Mouse (Mus musculus) MEL (cell line): Measurements from ENCODE around the gene Mogat2. TPM values are rescaled to one million over a fixed set of nuclear protein-coding genes. Genes with fewer than 3 reads are reported as not detected.

ENCODE experiments used
- DNase-seq: peaks from one replicate; pipeline ENCODE4 v3.0.0; 2011; ENCODE audit warnings: low read depth, low spot score
- H3K27ac ChIP-seq: 2 replicates; pipeline ENCODE4 v1.5.1; 2012; ENCODE audit warnings: low read depth, mild to moderate bottlenecking, control low read depth, low read length, moderate library complexity; ENCODE audit not compliant: control insufficient read depth
- H3K27me3 ChIP-seq, 2 experiments: fragments of 150-350 bp in 1 of 2; sonication (generic) in 1 of 2; 2 replicates each; pipeline ENCODE4 v1.6.1; 2012; ENCODE audit warnings: low read length in 2 of 2, mild to moderate bottlenecking in 2 of 2, improper control_type of control experiment in 1 of 2, moderate library complexity in 1 of 2; ENCODE audit not compliant: insufficient read depth in 2 of 2, control insufficient read depth in 1 of 2
- H3K36me3 ChIP-seq, 2 experiments: 2 replicates each; pipeline ENCODE4 v1.6.1; 2012 to 2014; ENCODE audit warnings: low read length in 2 of 2, improper control_type of control experiment in 1 of 2, inconsistent platforms in 1 of 2, mild to moderate bottlenecking in 1 of 2; ENCODE audit not compliant: insufficient read depth in 2 of 2, control insufficient read depth in 1 of 2
- H3K4me1 ChIP-seq, 2 experiments: fragments of 150-350 bp in 1 of 2; sonication (generic) in 1 of 2; 2 replicates each; pipeline ENCODE4 v1.6.1; 2012; ENCODE audit warnings: low read length in 2 of 2, improper control_type of control experiment in 1 of 2, mild to moderate bottlenecking in 1 of 2; ENCODE audit not compliant: insufficient read depth in 2 of 2, control insufficient read depth in 1 of 2
- H3K4me3 ChIP-seq, 2 experiments: fragments of 150-350 bp in 1 of 2; sonication (generic) in 1 of 2; 2 replicates each; pipeline ENCODE4 v1.5.1; 2012; ENCODE audit warnings: low read depth in 2 of 2, low read length in 2 of 2, mild to moderate bottlenecking in 2 of 2, moderate library complexity in 2 of 2, control low read depth in 1 of 2, improper control_type of control experiment in 1 of 2; ENCODE audit not compliant: control insufficient read depth in 1 of 2, insufficient read depth in 1 of 2
- H3K79me2 ChIP-seq: 2 replicates; pipeline ENCODE4 v1.6.1; 2012; ENCODE audit warnings: mild to moderate bottlenecking, low read length, moderate library complexity; ENCODE audit not compliant: control insufficient read depth, poor library complexity, insufficient read depth
- H3K9ac ChIP-seq: 2 replicates; pipeline ENCODE4 v1.6.1; 2012; ENCODE audit warnings: low read depth, mild to moderate bottlenecking, control low read depth, low read length, moderate library complexity; ENCODE audit not compliant: control insufficient read depth, poor library complexity, severe bottlenecking
- H3K9me3 ChIP-seq: fragments of 150-350 bp; sonication (generic); replicated peaks from 2 replicates; pipeline ENCODE4 v1.6.1; 2012; ENCODE audit warnings: mild to moderate bottlenecking, low read length, improper control_type of control experiment, moderate library complexity; ENCODE audit not compliant: insufficient read depth
- CHD1 ChIP-seq: IDR thresholded peaks from 2 replicates; pipeline ENCODE4 v1.6.1; 2012; ENCODE audit warnings: low read depth, mild to moderate bottlenecking, inconsistent platforms, low read length, improper control_type of control experiment
- CTCF ChIP-seq, 3 experiments: IDR thresholded peaks in 2 of 3; conservative IDR thresholded peaks in 1 of 3; 2 replicates each; pipeline ENCODE4 v1.5.1; 2011 to 2012; ENCODE audit warnings: low read length in 3 of 3, low read depth in 2 of 3, mild to moderate bottlenecking in 2 of 3, improper control_type of control experiment in 1 of 3, inconsistent platforms in 1 of 3, mixed read lengths in 1 of 3, moderate library complexity in 1 of 3; ENCODE audit not compliant: control insufficient read depth in 1 of 3, insufficient read depth in 1 of 3, poor library complexity in 1 of 3, severe bottlenecking in 1 of 3
- E2F4 ChIP-seq: IDR thresholded peaks from 2 replicates; pipeline ENCODE4 v1.6.1; 2011; ENCODE audit warnings: low read depth, low read length, improper control_type of control experiment, borderline replicate concordance
- HCFC1 ChIP-seq: IDR thresholded peaks from 2 replicates; pipeline ENCODE4 v1.6.1; 2012; ENCODE audit warnings: low read depth, mild to moderate bottlenecking, inconsistent platforms, low read length, improper control_type of control experiment, moderate library complexity
- JUND ChIP-seq: IDR thresholded peaks from 2 replicates; pipeline ENCODE4 v1.6.1; 2011; ENCODE audit warnings: low read depth, mild to moderate bottlenecking, improper control_type of control experiment, low read length
- KAT2A ChIP-seq: conservative IDR thresholded peaks from 2 replicates; pipeline ENCODE4 v1.6.1; 2012; ENCODE audit warnings: low read depth, low read length, improper control_type of control experiment, inconsistent platforms
- MAFK ChIP-seq: IDR thresholded peaks from 2 replicates; pipeline ENCODE4 v1.6.1; 2011; ENCODE audit warnings: low read depth, mild to moderate bottlenecking, low read length, improper control_type of control experiment, borderline replicate concordance
- MAZ ChIP-seq: IDR thresholded peaks from 2 replicates; pipeline ENCODE4 v1.6.1; 2012; ENCODE audit warnings: low read depth, mild to moderate bottlenecking, inconsistent platforms, low read length, improper control_type of control experiment
- MEF2A ChIP-seq: IDR thresholded peaks from 2 replicates; pipeline ENCODE4 v1.6.1; 2014; ENCODE audit warnings: low read depth, mild to moderate bottlenecking, inconsistent platforms, low read length, improper control_type of control experiment; ENCODE audit not compliant: poor library complexity, insufficient replicate concordance, severe bottlenecking; ENCODE audit errors: extremely low read depth
- NRF1 ChIP-seq: IDR thresholded peaks from 2 replicates; pipeline ENCODE4 v1.6.1; 2014; ENCODE audit warnings: low read depth, mild to moderate bottlenecking, inconsistent platforms, low read length, improper control_type of control experiment, moderate library complexity; ENCODE audit not compliant: poor library complexity, insufficient read depth, severe bottlenecking
- POLR2AphosphoS2 ChIP-seq: IDR thresholded peaks from 2 replicates; pipeline ENCODE4 v1.6.1; 2011; ENCODE audit warnings: low read length, improper control_type of control experiment
- RCOR1 ChIP-seq: IDR thresholded peaks from 2 replicates; pipeline ENCODE4 v1.6.1; 2012; ENCODE audit warnings: low read depth, mild to moderate bottlenecking, inconsistent platforms, low read length, improper control_type of control experiment
- SMC3 ChIP-seq: IDR thresholded peaks from 2 replicates; pipeline ENCODE4 v1.6.1; 2011; ENCODE audit warnings: low read depth, low read length, improper control_type of control experiment
- TAL1 ChIP-seq: IDR thresholded peaks from 2 replicates; pipeline ENCODE4 v1.6.1; 2012; ENCODE audit warnings: mild to moderate bottlenecking, inconsistent platforms, low read length, moderate library complexity, mixed read lengths
- TBP ChIP-seq: IDR thresholded peaks from 2 replicates; pipeline ENCODE4 v1.8.0; 2011; ENCODE audit warnings: low read depth, low read length, improper control_type of control experiment
- TCF12 ChIP-seq: IDR thresholded peaks from 2 replicates; pipeline ENCODE4 v1.6.1; 2014; ENCODE audit warnings: low read depth, mild to moderate bottlenecking, inconsistent platforms, low read length, improper control_type of control experiment, moderate library complexity
- USF1 ChIP-seq: IDR thresholded peaks from 2 replicates; pipeline ENCODE4 v1.6.1; 2014; ENCODE audit warnings: low read depth, mild to moderate bottlenecking, inconsistent platforms, low read length, improper control_type of control experiment, moderate library complexity
- ZNF384 ChIP-seq: IDR thresholded peaks from 2 replicates; pipeline ENCODE4 v1.6.1; 2012; ENCODE audit warnings: low read depth, mild to moderate bottlenecking, inconsistent platforms, low read length, improper control_type of control experiment
- polyA plus RNA-seq, 2 experiments: library from polyadenylated mRNA; stranded (reverse) in 1 of 2; unstranded in 1 of 2; fragments of >175 nt in 1 of 2; fragments of >200 nt in 1 of 2; gene quantifications; 2 replicates each; pipeline versions ENCODE4 v1.2.1 to v1.2.4; 2012; ENCODE audit warnings: low replicate concordance in 2 of 2, low read depth in 1 of 2; ENCODE audit not compliant: insufficient read length in 2 of 2, insufficient read depth in 1 of 2, missing spikeins in 1 of 2
- total RNA-seq: library from RNA; depleted of rRNA; stranded (reverse); fragments of 300-350 nt; gene quantifications from 2 replicates; pipeline ENCODE4 v1.2.3, GENCODE M21; 2012

Mogat2 gene
- total and polyA plus RNA-seq, 3 experiments: 0.13 TPM; not detected in 2

DNA sequence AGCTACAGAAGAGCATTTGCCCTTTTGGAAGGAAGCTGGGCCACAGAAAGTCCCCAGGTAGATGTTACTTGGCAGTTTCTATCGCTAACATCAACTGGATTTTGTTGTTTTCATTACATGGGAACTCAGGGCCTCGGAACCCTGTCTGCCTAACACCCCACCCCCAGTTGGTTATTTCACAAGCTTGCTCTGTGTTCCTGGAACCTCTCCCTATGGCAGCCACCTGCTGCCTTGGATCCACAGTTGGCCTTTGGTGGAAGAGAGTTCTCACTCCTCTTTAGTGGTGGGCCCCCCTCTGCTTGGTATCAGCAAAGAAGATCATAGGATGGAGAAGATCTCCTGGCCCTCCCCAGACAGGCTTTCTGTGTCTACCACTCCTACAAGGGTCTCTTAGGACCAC, 39.6 kb downstream of the Mogat2 start:
- Histone ChIP-seq H3K4me3 (no peak overlapping the region), H3K9me3 (no peaks in the 10 kb centered on the region), H3K27me3 (peaks cover 12 to 28% of the 10 kb centered on the region in 2 experiments), H3K27ac (no peak overlapping the region), H3K79me2 (no peaks in the 10 kb centered on the region), H3K4me1 (no peaks in the 10 kb centered on the region), H3K36me3 (no peaks in the 10 kb centered on the region), H3K9ac (no peak overlapping the region)
- DNase-seq: no peak
- TF ChIP-seq ZNF384: no peak
- no peak for TF ChIP-seq RCOR1
- no peak for TF ChIP-seq POLR2AphosphoS2
- no peak for TF ChIP-seq MAFK
- no peak for TF ChIP-seq CTCF (IDR thresholded peaks at IDR 0.05 in 2 of 3, conservative IDR thresholded peaks at IDR 0.05 in 1 of 3; ENCODE audit: control insufficient read depth in 1 of 3, insufficient read depth in 1 of 3, low read depth in 2 of 3, low read length in 3 of 3, poor library complexity in 1 of 3, severe bottlenecking in 1 of 3)
- TF ChIP-seq TAL1: no peak
- TF ChIP-seq KAT2A: no peak

DNA sequence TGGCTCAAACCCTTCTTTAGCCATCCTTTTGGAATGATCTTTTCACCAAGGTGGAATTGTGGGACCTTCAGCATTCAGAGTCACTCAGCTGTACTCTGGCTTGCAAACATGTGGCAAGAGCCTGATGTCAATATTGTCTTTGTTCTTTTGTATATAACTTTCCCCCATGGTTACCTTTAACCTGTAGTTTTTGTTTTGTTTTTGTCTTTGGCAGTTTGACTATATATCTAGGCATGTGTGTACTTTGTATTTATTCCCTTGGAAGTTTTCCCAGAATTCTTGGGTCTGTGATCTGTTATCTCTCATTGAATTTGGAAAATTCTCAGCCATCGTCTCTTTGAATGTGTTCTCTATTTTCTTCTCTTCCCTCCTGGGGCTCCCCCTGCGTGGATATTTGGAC, 43.9 kb downstream of the Mogat2 start:
- Histone ChIP-seq H3K4me3 (no peak overlapping the region), H3K9me3 (no peaks in the 10 kb centered on the region), H3K27ac (no peak overlapping the region), H3K27me3 (peaks cover 11 to 46% of the 10 kb centered on the region in 2 experiments), H3K36me3 (no peaks in the 10 kb centered on the region), H3K4me1 (no peaks in the 10 kb centered on the region), H3K79me2 (no peaks in the 10 kb centered on the region), H3K9ac (no peak overlapping the region)
- no peak for TF ChIP-seq MAZ
- TF ChIP-seq RCOR1: no peak
- TF ChIP-seq E2F4: no peak
- TF ChIP-seq TCF12: no peak
- TF ChIP-seq NRF1: no peak
- TF ChIP-seq CHD1: no peak
- TF ChIP-seq HCFC1: no peak
- no peak for TF ChIP-seq TBP
- TF ChIP-seq USF1: no peak
- no peak for TF ChIP-seq SMC3
- TF ChIP-seq KAT2A: no peak
- DNase-seq: no peak

DNA sequence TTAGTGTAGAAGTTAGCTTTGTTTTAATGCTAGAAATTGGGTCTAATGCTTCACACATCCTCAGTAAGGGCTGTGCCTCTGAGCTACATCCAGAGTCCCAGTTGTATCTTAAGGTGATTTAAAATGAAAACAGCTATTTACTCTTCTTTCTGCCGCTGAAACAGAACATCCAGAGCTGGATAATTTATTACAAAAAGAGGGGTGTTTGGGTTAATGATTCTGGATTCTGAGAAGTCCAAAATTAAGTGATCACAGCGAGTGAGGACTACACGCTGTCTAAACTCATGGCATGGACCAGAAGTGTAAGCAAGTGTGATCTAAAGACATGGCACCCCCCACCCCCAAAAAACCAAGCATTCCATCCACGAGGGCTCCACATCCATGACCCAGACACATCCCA, 44.5 kb downstream of the Mogat2 start:
- no peak for DNase-seq
- peaks cover 11 to 46% of the 10 kb centered on the region in 2 experiments for H3K27me3 ChIP-seq
- H3K27ac ChIP-seq: no peak overlapping the region

More for the DNA sequence above, 44.5 kb downstream of the Mogat2 start:
- H3K4me3 ChIP-seq: no peak overlapping the region
- H3K79me2 ChIP-seq: no peaks in the 10 kb centered on the region
- TF ChIP-seq MEF2A: no peak
- TF ChIP-seq JUND: no peak
- no peaks in the 10 kb centered on the region for H3K36me3 ChIP-seq
- no peaks in the 10 kb centered on the region for H3K4me1 ChIP-seq
- H3K9me3 ChIP-seq: no peaks in the 10 kb centered on the region
- H3K9ac ChIP-seq: no peak overlapping the region
